Mouse (Mus musculus): ENCODE data around the gene Chuk.

DNA sequence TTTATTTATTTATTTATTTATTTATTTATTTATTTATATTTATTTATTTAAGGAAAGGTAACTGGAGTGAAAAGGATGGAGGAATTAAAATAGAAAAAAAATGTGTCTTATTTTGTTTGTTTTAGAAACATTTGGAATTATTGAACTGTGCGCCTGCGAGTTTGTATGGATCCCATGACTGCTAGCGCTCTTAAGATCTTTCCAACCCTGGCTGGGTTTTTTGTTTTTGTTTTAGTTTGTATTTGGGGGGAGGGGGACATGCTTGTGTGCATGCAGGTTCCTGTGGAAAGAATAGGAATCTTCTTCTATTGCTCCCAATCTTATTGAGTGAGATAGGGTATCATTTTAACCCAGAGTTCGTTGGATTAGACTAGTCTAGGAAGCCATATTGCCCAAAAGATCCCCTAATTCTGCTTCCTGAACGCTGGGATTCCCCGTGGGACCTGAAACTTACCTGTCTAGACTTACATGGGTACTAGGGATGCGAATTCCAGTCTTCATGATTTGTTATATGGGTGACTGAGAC is 28.7 kb upstream of the Chuk start:
- TF ChIP-seq CTCF (IDR thresholded peaks at IDR 0.05; ENCODE audit: low read depth, low read length) (no peak), POLR2AphosphoS5 (IDR thresholded peaks at IDR 0.05; ENCODE audit: insufficient replicate concordance, low read depth, low read length) (no peak), TAL1 (conservative IDR thresholded peaks at IDR 0.05; ENCODE audit: low read depth, low read length) (no peak), GATA1 (IDR thresholded peaks at IDR 0.05; ENCODE audit: borderline replicate concordance, low read length) (no peak)
